Mouse (Mus musculus) forebrain, embryonic 10.5 days (tissue): ENCODE measurements around the gene Pnpla2. TPM values are rescaled to one million over a fixed set of nuclear protein-coding genes. Genes with fewer than 3 reads are reported as not detected.
"Not testable (repeated sequence)": the region's sequence is repeated elsewhere in the genome, so short reads cannot be mapped to it uniquely, and the experiment has no call there.

Experiments
- DNase-seq: peaks from one replicate; pipeline ENCODE4 v3.0.0-alpha.2; 2017; ENCODE audit warnings: low spot score; ENCODE audit errors: extremely low spot score
- H3K27ac ChIP-seq: fragments of 300-500 bp; sonication (generic); 2 replicates; pipeline ENCODE4 v1.5.1; 2016; ENCODE audit warnings: mild to moderate bottlenecking
- H3K27me3 ChIP-seq: fragments of 300-500 bp; sonication (generic); 2 replicates; pipeline ENCODE4 v1.6.1; 2016; ENCODE audit warnings: mild to moderate bottlenecking; ENCODE audit not compliant: poor library complexity, severe bottlenecking
- H3K36me3 ChIP-seq: fragments of 300-500 bp; sonication (generic); replicated peaks from 2 replicates; pipeline ENCODE4 v1.6.1; 2016; ENCODE audit warnings: mild to moderate bottlenecking, moderate library complexity
- H3K4me1 ChIP-seq: fragments of 300-500 bp; sonication (generic); 2 replicates; pipeline ENCODE4 v1.6.1; 2016
- H3K4me3 ChIP-seq: fragments of 300-500 bp; sonication (generic); 2 replicates; pipeline ENCODE4 v1.5.1; 2016; ENCODE audit warnings: mild to moderate bottlenecking, moderate library complexity
- H3K9me3 ChIP-seq: fragments of 300-500 bp; sonication (generic); 2 replicates; pipeline ENCODE4 v1.6.1; 2016; ENCODE audit warnings: mild to moderate bottlenecking, moderate library complexity
- WGBS: fragments of 180-500 bp; shearing (Covaris S2); methylation state at CpG from one replicate; pipeline ENCODE4 v1.1.7; 2016; 5-methylcytosine and 5-hydroxymethylcytosine counted together
- polyA plus RNA-seq: library from polyadenylated mRNA; unstranded; fragments of >200 nt; fragmentation: Nextera tagmentation; extraction: Ambion mirVana; gene quantifications from 2 replicates; pipeline ENCODE4 v1.2.1, GENCODE M21; 2016

Gene Pnpla2
- 15.9 and 18.2 TPM in 2 replicates for polyA plus RNA-seq

- H3K4me1 ChIP-seq: peaks cover 32% of the 10 kb centered on the region
- peak; percentile 90 for DNase-seq
- H3K27ac ChIP-seq: peak within 1 kb of the TSS; percentile 85
- peak within 1 kb of the TSS; percentile 79 for H3K4me3 ChIP-seq
- WGBS: under 1% methylated on average over 45 of the region's 45 CpGs
- H3K27me3 ChIP-seq: peaks cover 32% of the 10 kb centered on the region
- no peaks in the 10 kb centered on the region for H3K9me3 ChIP-seq
- H3K36me3 ChIP-seq: peaks cover 43% of the 10 kb centered on the region
These were observed at the start of gene Pnpla2 for GRCm38 (mm10) chr7:141454967-141455551. Pnpla2 (plus strand) TSS chr7:141455198.

- Histone ChIP-seq H3K4me1 (peaks cover 7% of the 10 kb centered on the region), H3K27ac (no peak overlapping the region), H3K4me3 (no peak overlapping the region), H3K27me3 (no peaks in the 10 kb centered on the region), H3K9me3 (no peaks in the 10 kb centered on the region), H3K36me3 (peaks cover 74% of the 10 kb centered on the region)
- 84% methylated on average over 4 of the region's 4 CpGs for WGBS
- DNase-seq: no peak
These were observed 49.5 kb upstream of the Pnpla2 start for GRCm38 (mm10) chr7:141405466-141405865.

- H3K36me3 ChIP-seq: peaks cover 59% of the 10 kb centered on the region
- DNase-seq, H3K4me3 ChIP-seq, H3K9me3 ChIP-seq, H3K27ac ChIP-seq, H3K27me3 ChIP-seq: not testable (repeated sequence)
- WGBS: 95% methylated on average over 7 of the region's 7 CpGs
- peaks cover 11% of the 10 kb centered on the region for H3K4me1 ChIP-seq
These were observed 47.3 kb upstream of the Pnpla2 start for GRCm38 (mm10) chr7:141407670-141408069.

GRCm38 (mm10) chr7:141408833-141409232 is 46.2 kb upstream of the Pnpla2 start:
- DNase-seq: peak; percentile 87
- Histone ChIP-seq H3K4me3 (peak overlapping the region; percentile 19; the same call in 1 of the 2 replicates), H3K36me3 (peaks cover 48% of the 10 kb centered on the region), H3K27ac (peak overlapping the region; percentile 65), H3K9me3 (no peaks in the 10 kb centered on the region), H3K4me1 (peaks cover 20% of the 10 kb centered on the region), H3K27me3 (no peaks in the 10 kb centered on the region)
- WGBS: 19% methylated on average over 11 of the region's 11 CpGs

GRCm38 (mm10) chr7:141410631-141411030 is 44.4 kb upstream of the Pnpla2 start:
- no peak for DNase-seq
- no peaks in the 10 kb centered on the region for H3K27me3 ChIP-seq
- 96% methylated on average over 8 of the region's 8 CpGs for WGBS
- peaks cover 44% of the 10 kb centered on the region for H3K36me3 ChIP-seq
- no peaks in the 10 kb centered on the region for H3K9me3 ChIP-seq
- H3K4me1 ChIP-seq: peaks cover 28% of the 10 kb centered on the region
- H3K4me3 ChIP-seq: no peak overlapping the region
- no peak overlapping the region for H3K27ac ChIP-seq

GRCm38 (mm10) chr7:141411667-141412066 is 43.3 kb upstream of the Pnpla2 start:
- 91% methylated on average over 1 of the region's 1 CpGs for WGBS
- Histone ChIP-seq H3K4me1 (peaks cover 28% of the 10 kb centered on the region), H3K27ac (no peak overlapping the region), H3K9me3 (no peaks in the 10 kb centered on the region), H3K27me3 (no peaks in the 10 kb centered on the region), H3K4me3 (no peak overlapping the region), H3K36me3 (peaks cover 40% of the 10 kb centered on the region)
- no peak for DNase-seq

GRCm38 (mm10) chr7:141413331-141413730 is 41.7 kb upstream of the Pnpla2 start:
- H3K36me3 ChIP-seq: peaks cover 29% of the 10 kb centered on the region
- no peak for DNase-seq
- no peaks in the 10 kb centered on the region for H3K9me3 ChIP-seq
- peak overlapping the region; percentile 80 for H3K4me3 ChIP-seq
- H3K27ac ChIP-seq: peak overlapping the region; percentile 90
- peaks cover 28% of the 10 kb centered on the region for H3K4me1 ChIP-seq
- no peaks in the 10 kb centered on the region for H3K27me3 ChIP-seq
- 2% methylated on average over 16 of the region's 16 CpGs for WGBS

- Histone ChIP-seq H3K4me3 (peak within 1 kb of the TSS; percentile 80), H3K36me3 (peaks cover 22% of the 10 kb centered on the region), H3K27ac (peak within 1 kb of the TSS; percentile 90), H3K4me1 (peaks cover 25% of the 10 kb centered on the region), H3K27me3 (no peaks in the 10 kb centered on the region), H3K9me3 (no peaks in the 10 kb centered on the region)
- DNase-seq: peak; percentile 100
- under 1% methylated on average over 56 of the region's 56 CpGs for WGBS
These were observed 41.0 kb upstream of the Pnpla2 start, which contains the start of gene Gatd1 for GRCm38 (mm10) chr7:141413809-141414584. Gatd1 (minus strand) TSS chr7:141414136.

GRCm38 (mm10) chr7:141416144-141416841 is 38.7 kb upstream of the Pnpla2 start:
- no peak overlapping the region for H3K27ac ChIP-seq
- no peak overlapping the region for H3K4me3 ChIP-seq
- no peak for DNase-seq
- 81% methylated on average over 6 of the region's 6 CpGs for WGBS
- H3K27me3 ChIP-seq: no peaks in the 10 kb centered on the region
- H3K4me1 ChIP-seq: peaks cover 21% of the 10 kb centered on the region
- H3K9me3 ChIP-seq: no peaks in the 10 kb centered on the region
- 0 out of 2 replicates have a peak, but pooled peaks cover 4% of the 10 kb centered on the region for H3K36me3 ChIP-seq

- no peaks in the 10 kb centered on the region for H3K9me3 ChIP-seq
- no peak for DNase-seq
- peaks cover 14% of the 10 kb centered on the region for H3K4me1 ChIP-seq
- no peak overlapping the region for H3K27ac ChIP-seq
- WGBS: 70% methylated on average over 8 of the region's 8 CpGs
- no peaks in the 10 kb centered on the region for H3K36me3 ChIP-seq
- no peaks in the 10 kb centered on the region for H3K27me3 ChIP-seq
- H3K4me3 ChIP-seq: no peak overlapping the region
These were observed 37.0 kb upstream of the Pnpla2 start for GRCm38 (mm10) chr7:141417731-141418681.

GRCm38 (mm10) chr7:141418970-141419369 is 36.0 kb upstream of the Pnpla2 start:
- H3K4me1 ChIP-seq: peaks cover 8% of the 10 kb centered on the region
- WGBS: 85% methylated on average over 7 of the region's 7 CpGs
- H3K36me3 ChIP-seq: no peaks in the 10 kb centered on the region
- H3K9me3 ChIP-seq: no peaks in the 10 kb centered on the region
- no peaks in the 10 kb centered on the region for H3K27me3 ChIP-seq
- H3K4me3 ChIP-seq: no peak overlapping the region
- DNase-seq: no peak
- no peak overlapping the region for H3K27ac ChIP-seq
